In the genomic region with DNA sequence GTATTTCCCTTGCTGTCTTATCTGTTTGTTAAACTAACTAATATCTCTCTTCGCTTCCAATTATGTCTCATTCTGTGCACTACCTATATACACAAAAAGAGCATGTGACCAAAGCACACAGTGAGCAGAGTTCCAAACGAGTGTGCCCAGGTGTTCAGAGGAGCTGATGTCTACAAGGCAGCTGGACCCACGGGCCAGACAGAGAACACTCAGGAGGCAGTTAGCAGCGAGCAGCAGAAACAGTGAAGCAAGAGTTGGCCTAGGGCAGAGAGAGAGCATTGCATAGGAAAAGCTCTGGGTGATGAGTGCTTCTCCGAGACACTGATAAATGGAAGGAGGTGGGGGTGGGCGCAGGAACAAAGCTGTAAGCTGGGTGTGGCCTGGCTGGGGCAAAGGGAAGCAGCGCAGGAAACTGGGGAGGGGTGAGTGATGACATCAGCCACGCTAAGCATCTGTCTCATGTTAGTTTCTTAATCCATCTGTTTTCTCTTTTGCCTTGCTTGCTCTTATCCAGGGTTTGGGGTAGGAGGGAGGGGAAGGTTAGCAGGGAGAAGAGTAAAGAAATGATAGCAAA, we compare ENCODE assay signal across 10 mouse cellular contexts.
A peak's percentile ranks its signal among the peaks of the same experiment; 100 is the strongest.
DNase-seq lines count a peak whose midpoint lies in the region; ATAC-seq lines count a peak whose summit lies in the region.
"Had no signal": no experiment of that assay in that cellular context is flagged by ENCODE, and none has a peak within 500 bp of the region (broad histone marks: within the 10 kb centered on the region; RNA-seq: fewer than 3 reads in every experiment).

No protein-coding gene starts in this region.

- no peak for DNase-seq in heart, adult 9 months (ENCODE audit: low spot score in 2 of 2)
- DNase-seq in 3T3-L1 (ENCODE audit: low read depth, low spot score): peak; percentile 14
- peak; percentile 49 for DNase-seq in embryonic facial prominence, embryonic 11.5 days (ENCODE audit: low spot score)
- DNase-seq in lung, postnatal 25 days (ENCODE audit: low spot score): peak; percentile 26
- no peak for DNase-seq in urinary bladder, adult 2 months (ENCODE audit: low spot score)
- DNase-seq in cerebellum, postnatal 4 days (ENCODE audit: low spot score in 2 of 2): no peak

- no peaks in the 10 kb centered on the region for H3K9me3 ChIP-seq in heart, embryonic 11.5 days (replicated peaks; ENCODE audit: control insufficient read depth, low read length)
- no peaks in the 10 kb centered on the region for H3K9me3 ChIP-seq in embryonic facial prominence, embryonic 11.5 days (replicated peaks; ENCODE audit: control insufficient read depth, low read length)

- no peak overlapping the region for H3K4me2 ChIP-seq in heart, embryonic 11.5 days
- no peak overlapping the region for H3K4me2 ChIP-seq in embryonic facial prominence, embryonic 11.5 days (ENCODE audit: low read depth, low read length)
- H3K4me2 ChIP-seq: hindbrain, embryonic 14.5 days had no signal

- H3K27me3 ChIP-seq in heart, embryonic 11.5 days (ENCODE audit: control insufficient read depth, insufficient read depth, low read length): peaks cover 11% of the 10 kb centered on the region
- H3K27me3 ChIP-seq in embryonic facial prominence, embryonic 11.5 days (ENCODE audit: control insufficient read depth, insufficient read depth, low read length): no peaks in the 10 kb centered on the region

- H3K4me1 ChIP-seq in heart, embryonic 11.5 days (ENCODE audit: control insufficient read depth, insufficient read depth, low read length): peaks cover 7% of the 10 kb centered on the region
- H3K4me1 ChIP-seq in embryonic facial prominence, embryonic 11.5 days (ENCODE audit: control insufficient read depth, insufficient read depth, low read length): no peaks in the 10 kb centered on the region

- ATAC-seq in heart, embryonic 11.5 days (replicated peaks; ENCODE audit: insufficient number of reproducible peaks, low FRiP score, low TSS enrichment): peak; percentile 72
- ATAC-seq in embryonic facial prominence, embryonic 11.5 days (replicated peaks; ENCODE audit: insufficient number of reproducible peaks, low FRiP score, low TSS enrichment, low read depth): no peak; the same call in 1 of the 2 replicates
- no peak for ATAC-seq in megakaryocyte, adult 5-6 weeks (ENCODE audit: poor library complexity, severe bottlenecking)

- no peak overlapping the region for H3K27ac ChIP-seq in heart, embryonic 11.5 days (ENCODE audit: low read depth, low read length)
- H3K27ac ChIP-seq in embryonic facial prominence, embryonic 11.5 days (replicated peaks; ENCODE audit: low read depth, low read length): no peak overlapping the region
- H3K27ac ChIP-seq: hindbrain, embryonic 14.5 days had no signal

- no peak overlapping the region for H3K4me3 ChIP-seq in heart, embryonic 11.5 days (ENCODE audit: low read depth, low read length)
- H3K4me3 ChIP-seq in embryonic facial prominence, embryonic 11.5 days (ENCODE audit: low read depth, low read length): no peak overlapping the region
- H3K4me3 ChIP-seq: erythroblast, embryonic 14.5 days had no signal

- H3K9ac ChIP-seq in heart, embryonic 11.5 days (ENCODE audit: low read depth, low read length): no peak overlapping the region
- H3K9ac ChIP-seq in embryonic facial prominence, embryonic 11.5 days (replicated peaks; ENCODE audit: low read length): no peak overlapping the region
- H3K9ac ChIP-seq: hindbrain, embryonic 14.5 days had no signal

- no peaks in the 10 kb centered on the region for H3K36me3 ChIP-seq in heart, embryonic 11.5 days (ENCODE audit: control insufficient read depth, insufficient read depth, low read length)
- no peaks in the 10 kb centered on the region for H3K36me3 ChIP-seq in embryonic facial prominence, embryonic 11.5 days (replicated peaks; ENCODE audit: control insufficient read depth, insufficient read depth, low read depth, low read length)

- 18% methylated on average over 8 of the region's 8 CpGs for WGBS in heart, embryonic 11.5 days (ENCODE audit: insufficient replicate concordance)
- 56% methylated on average over 8 of the region's 8 CpGs for WGBS in embryonic facial prominence, embryonic 11.5 days

Comparison
In these comparisons a context has a peak if more than half of its experiments do, and no peak if none do; other contexts are left out.
1. DNase-seq: peak in 3T3-L1 (single experiment), embryonic facial prominence, embryonic 11.5 days (single experiment) and lung, postnatal 25 days (single experiment); none in heart, adult 9 months (0 of 2), urinary bladder, adult 2 months (single experiment) and cerebellum, postnatal 4 days (0 of 2).